Mouse (Mus musculus) testis, adult 2 months (tissue): ENCODE measurements around the gene Cyp20a1.

ENCODE experiments used
- CTCF ChIP-seq: fragments of 200-500 bp; IDR thresholded peaks from 2 replicates; pipeline ENCODE4 v1.5.1; 2012; ENCODE audit warnings: low read depth, mild to moderate bottlenecking, inconsistent platforms, low read length, moderate library complexity; ENCODE audit not compliant: control insufficient read depth, insufficient read depth, insufficient replicate concordance
- POLR2A ChIP-seq: fragments of 200-500 bp; IDR thresholded peaks from 2 replicates; pipeline ENCODE4 v1.6.1; 2012; ENCODE audit warnings: low read depth, mild to moderate bottlenecking, inconsistent platforms, low read length, moderate library complexity; ENCODE audit not compliant: control insufficient read depth

- no peak for TF ChIP-seq CTCF
- TF ChIP-seq POLR2A: no peak
Measured at GRCm38 (mm10) chr1:60423882-60424281, 80.8 kb downstream of the Cyp20a1 start.
